Mouse (Mus musculus) thymus, adult 2 months (tissue): ENCODE data around the gene Disp3.

Source experiments
- CTCF ChIP-seq: fragments of 200-500 bp; IDR thresholded peaks from 2 replicates; pipeline ENCODE4 v1.5.1; 2012; ENCODE audit warnings: mild to moderate bottlenecking, control low read depth, low read length, moderate library complexity, borderline replicate concordance; ENCODE audit not compliant: control insufficient read depth, poor library complexity, insufficient read depth; ENCODE audit errors: extremely low read depth
- POLR2A ChIP-seq: fragments of 200-500 bp; IDR thresholded peaks from 2 replicates; pipeline ENCODE4 v1.6.1; 2012; ENCODE audit warnings: mild to moderate bottlenecking, low read length, control low read depth, moderate library complexity; ENCODE audit not compliant: control insufficient read depth, poor library complexity, insufficient read depth; ENCODE audit errors: extremely low read depth

- no peak for TF ChIP-seq CTCF
- TF ChIP-seq POLR2A, result no peak
These were observed 20.7 kb downstream of the Disp3 start for GRCm38 (mm10) chr4:148266973-148267507.
